Mouse (Mus musculus): ENCODE measurements around the gene Ptov1.

GRCm38 (mm10) chr7:44841825-44842463 lies 27.6 kb downstream of the Ptov1 start:
- TF ChIP-seq GATA1 (IDR thresholded peaks at IDR 0.05; ENCODE audit: borderline replicate concordance, low read length): no peak
- no peak for TF ChIP-seq CTCF (IDR thresholded peaks at IDR 0.05; ENCODE audit: low read depth, low read length)
- no peak; the same call in 1 of the 2 replicates for TF ChIP-seq POLR2AphosphoS5 (IDR thresholded peaks at IDR 0.05; ENCODE audit: insufficient replicate concordance, low read depth, low read length)
- TF ChIP-seq GATA2 (IDR thresholded peaks at IDR 0.05; ENCODE audit: borderline replicate concordance, low read depth, low read length): no peak
